Comparison of ENCODE assay signal across 24 mouse cellular contexts in the genomic region with DNA sequence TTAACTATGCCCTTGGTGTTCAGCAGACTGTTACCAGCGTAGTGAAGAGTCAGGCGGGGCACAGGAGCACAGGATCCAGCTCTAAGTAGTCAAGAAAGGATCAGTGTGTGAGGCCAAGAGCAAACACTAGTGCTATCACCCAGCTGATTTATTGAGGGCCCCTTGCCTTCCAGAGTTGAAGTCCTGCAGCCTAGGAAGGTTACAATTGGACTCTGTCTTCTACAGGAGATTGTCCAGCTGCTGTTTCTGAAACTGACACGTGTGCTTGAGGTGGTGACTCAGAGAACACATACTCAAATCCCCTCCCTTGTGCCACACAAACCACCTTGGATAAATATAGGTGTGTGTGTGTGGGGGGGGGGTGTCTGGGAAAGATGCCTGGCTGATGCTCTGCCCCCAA. TPM values are rescaled to one million over a fixed set of nuclear protein-coding genes. Genes with fewer than 3 reads are reported as not detected.
DNase-seq lines count a peak whose midpoint lies in the region; ATAC-seq and TF ChIP-seq lines count a peak whose summit lies in the region.
"Had no signal": no experiment of that assay in that cellular context is flagged by ENCODE, and none has a peak within 500 bp of the region (broad histone marks: within the 10 kb centered on the region; RNA-seq: fewer than 3 reads in every experiment).

No protein-coding gene starts in this region.

- ATAC-seq in heart, embryonic 15.5 days (replicated peaks; ENCODE audit: insufficient number of reproducible peaks, insufficient read depth, low FRiP score, low read depth): 0 out of 2 replicates have a peak, but pooled peaks have one; percentile 27
- ATAC-seq in lung, embryonic 16.5 days (ENCODE audit: low read depth): peak; percentile 64
- peak; percentile 79 for ATAC-seq in stomach, embryonic 14.5 days (ENCODE audit: insufficient number of reproducible peaks, insufficient read depth, low FRiP score, low read depth)
- ATAC-seq: Patski had no signal

- no peaks in the 10 kb centered on the region for H3K36me3 ChIP-seq in heart, embryonic 15.5 days
- no peaks in the 10 kb centered on the region for H3K36me3 ChIP-seq in lung, embryonic 16.5 days (ENCODE audit: control insufficient read depth, insufficient read depth, low read length)
- no peaks in the 10 kb centered on the region for H3K36me3 ChIP-seq in stomach, embryonic 14.5 days (ENCODE audit: control insufficient read depth, insufficient read depth, low read length)
- H3K36me3 ChIP-seq: embryonic facial prominence, embryonic 15.5 days; heart, embryonic 13.5 days; liver, embryonic 13.5 days had no signal

- no peak overlapping the region for H3K4me2 ChIP-seq in heart, embryonic 15.5 days
- no peak overlapping the region for H3K4me2 ChIP-seq in lung, embryonic 16.5 days (ENCODE audit: low read depth, low read length)
- no peak overlapping the region for H3K4me2 ChIP-seq in stomach, embryonic 14.5 days (replicated peaks; ENCODE audit: low read depth, low read length)
- H3K4me2 ChIP-seq: embryonic facial prominence, embryonic 15.5 days; heart, embryonic 13.5 days; liver, embryonic 13.5 days had no signal

- DNase-seq in heart, adult 8-10 months (ENCODE audit: low spot score): no peak
- no peak for DNase-seq in lung, adult 2 months
- DNase-seq in large intestine, adult 2 months (ENCODE audit: low read depth, low spot score): peak; percentile 44
- DNase-seq in adrenal gland, adult (ENCODE audit: inconsistent age in 2 of 2, low spot score in 1 of 2): no peak
- DNase-seq in T-cell, adult 2 months (ENCODE audit: low spot score): no peak
- DNase-seq: cerebellum, adult 11 months; cerebellum, postnatal 25 days; kidney, adult 8-10 months; layer of hippocampus, adult 9-11 months; liver, embryonic 13.5 days; right cerebral cortex, adult 18-20 months; spleen, adult 18-20 months had no signal

- TF ChIP-seq CTCF in lung, adult 2 months (IDR thresholded peaks at IDR 0.05; ENCODE audit: insufficient read depth, low read length): no peak

- WGBS in heart, embryonic 15.5 days: 57% methylated on average over 3 of the region's 3 CpGs
- WGBS in lung, embryonic 16.5 days: 48% methylated on average over 3 of the region's 3 CpGs
- 57% methylated on average over 3 of the region's 3 CpGs for WGBS in lung, adult 2 months
- WGBS in large intestine, adult 2 months: 7% methylated on average over 3 of the region's 3 CpGs
- 19% methylated on average over 3 of the region's 3 CpGs for WGBS in stomach, embryonic 14.5 days

- peaks cover 12% of the 10 kb centered on the region for H3K4me1 ChIP-seq in heart, embryonic 15.5 days (replicated peaks)
- 0 out of 2 replicates have a peak, but pooled peaks cover 2% of the 10 kb centered on the region for H3K4me1 ChIP-seq in lung, embryonic 16.5 days (replicated peaks; ENCODE audit: control insufficient read depth, insufficient read depth, low read length)
- no peaks in the 10 kb centered on the region for H3K4me1 ChIP-seq in lung, adult 2 months (ENCODE audit: control insufficient read depth, insufficient read depth, low read length)
- H3K4me1 ChIP-seq in stomach, embryonic 14.5 days (ENCODE audit: control insufficient read depth, insufficient read depth, low read length): peaks cover 6% of the 10 kb centered on the region; the same call in 1 of the 2 replicates
- H3K4me1 ChIP-seq: liver, embryonic 13.5 days; megakaryocyte, embryonic 14.5 days had no signal

- H3K4me3 ChIP-seq in heart, embryonic 15.5 days: no peak overlapping the region
- H3K4me3 ChIP-seq in lung, embryonic 16.5 days (ENCODE audit: low read length): no peak overlapping the region
- no peak overlapping the region for H3K4me3 ChIP-seq in lung, adult 2 months (replicated peaks; ENCODE audit: extremely low read depth, low read depth, low read length)
- no peak overlapping the region for H3K4me3 ChIP-seq in stomach, embryonic 14.5 days (ENCODE audit: low read depth, low read length)
- H3K4me3 ChIP-seq: embryonic facial prominence, embryonic 15.5 days; heart, embryonic 13.5 days; liver, embryonic 13.5 days; megakaryocyte, embryonic 14.5 days had no signal

- no peaks in the 10 kb centered on the region for H3K9me3 ChIP-seq in heart, embryonic 15.5 days (replicated peaks)
- no peaks in the 10 kb centered on the region for H3K9me3 ChIP-seq in lung, embryonic 16.5 days (ENCODE audit: control insufficient read depth, low read length)
- H3K9me3 ChIP-seq in stomach, embryonic 14.5 days (ENCODE audit: control insufficient read depth, low read depth, low read length): no peaks in the 10 kb centered on the region
- H3K9me3 ChIP-seq: embryonic facial prominence, embryonic 15.5 days; heart, embryonic 13.5 days; liver, embryonic 13.5 days; megakaryocyte, embryonic 14.5 days had no signal

- no peaks in the 10 kb centered on the region for H3K27me3 ChIP-seq in heart, embryonic 15.5 days
- no peaks in the 10 kb centered on the region for H3K27me3 ChIP-seq in lung, embryonic 16.5 days (ENCODE audit: control insufficient read depth, insufficient read depth, low read depth, low read length)
- no peaks in the 10 kb centered on the region for H3K27me3 ChIP-seq in stomach, embryonic 14.5 days (ENCODE audit: control insufficient read depth, insufficient read depth, low read length)
- H3K27me3 ChIP-seq: embryonic facial prominence, embryonic 15.5 days; heart, embryonic 13.5 days; liver, embryonic 13.5 days had no signal

- no peak overlapping the region for H3K9ac ChIP-seq in heart, embryonic 15.5 days
- no peak overlapping the region for H3K9ac ChIP-seq in lung, embryonic 16.5 days (ENCODE audit: low read length)
- H3K9ac ChIP-seq in stomach, embryonic 14.5 days (replicated peaks; ENCODE audit: low read depth, low read length): no peak overlapping the region
- H3K9ac ChIP-seq: embryonic facial prominence, embryonic 15.5 days; heart, embryonic 13.5 days; liver, embryonic 13.5 days had no signal

- no peak overlapping the region for H3K27ac ChIP-seq in heart, embryonic 15.5 days
- H3K27ac ChIP-seq in lung, embryonic 16.5 days (ENCODE audit: low read length): peak overlapping the region; percentile 9; the same call in 1 of the 2 replicates
- H3K27ac ChIP-seq in stomach, embryonic 14.5 days (ENCODE audit: low read length): no peak overlapping the region; the same call in 1 of the 2 replicates
- H3K27ac ChIP-seq: embryonic facial prominence, embryonic 15.5 days; heart, embryonic 13.5 days; liver, embryonic 13.5 days had no signal

- TF ChIP-seq POLR2A in lung, adult 2 months (IDR thresholded peaks at IDR 0.05; ENCODE audit: borderline replicate concordance, extremely low read depth, low read depth, low read length): no peak

RNA-seq across cellular contexts. Expression of a gene that starts 3.8 kb away (rescaled TPM):
- 0.76 and 1.0 TPM in 2 replicates for polyA plus RNA-seq in heart, embryonic 15.5 days (2015; fragmentation: Nextera tagmentation; extraction: Ambion mirVana)
- under 1 TPM; 0.05 to 0.13 (median 0.07) TPM for total RNA-seq in heart, adult 8-10 months (2022)
- 2.1 and 2.3 TPM in 2 replicates for polyA plus RNA-seq in lung, embryonic 16.5 days (2015; fragmentation: Nextera tagmentation; extraction: Ambion mirVana)
- polyA plus RNA-seq in lung, adult 2 months (2012; rRNA removed): 0.20 and 0.47 TPM in 2 replicates
- 1.6 and 1.8 TPM in 2 replicates for polyA plus RNA-seq in large intestine, adult 2 months (2012; rRNA removed)
- 2.9 and 3.7 TPM in 2 replicates for polyA plus RNA-seq in stomach, embryonic 14.5 days (2014; fragmentation: Nextera tagmentation; extraction: Ambion mirVana)
- polyA plus RNA-seq: frontal cortex, adult 2 months; Patski had no signal

RNA-seq across cellular contexts. Expression of a gene that starts 51.2 kb away (rescaled TPM):
- not detected in 2 replicates for polyA plus RNA-seq in heart, embryonic 15.5 days (2015; fragmentation: Nextera tagmentation; extraction: Ambion mirVana)
- not detected for total RNA-seq in heart, adult 8-10 months (2022)
- 0.05 TPM in 1 of 2 replicates, not detected in the other for polyA plus RNA-seq in lung, embryonic 16.5 days (2015; fragmentation: Nextera tagmentation; extraction: Ambion mirVana)
- not detected in 2 replicates for polyA plus RNA-seq in lung, adult 2 months (2012; rRNA removed)
- polyA plus RNA-seq in large intestine, adult 2 months (2012; rRNA removed): not detected in 2 replicates
- 0.07 TPM in 1 of 2 replicates, not detected in the other for polyA plus RNA-seq in stomach, embryonic 14.5 days (2014; fragmentation: Nextera tagmentation; extraction: Ambion mirVana)
- total RNA-seq: adrenal gland, adult 18-20 months; hematopoietic stem cell, adult 5-6 weeks had no signal
- polyA plus RNA-seq: gonadal fat pad, adult 2 months; heart, embryonic 13.5 days; liver, embryonic 13.5 days; Patski; urinary bladder, adult 2 months had no signal

Comparison
In these comparisons a context has a peak if more than half of its experiments do, and no peak if none do; other contexts are left out.
1. ATAC-seq: peak in every context shown above with its lines; median percentile 79 in stomach, embryonic 14.5 days; 64 in lung, embryonic 16.5 days; 27 in heart, embryonic 15.5 days.